Mouse (Mus musculus): ENCODE results near the gene Cdh16. TPM values are rescaled to one million over a fixed set of nuclear protein-coding genes. Genes with fewer than 3 reads are reported as not detected.

Cdh16 gene
- polyA plus RNA-seq, 1 experiment from 2014 or later = 0.18 TPM

DNA sequence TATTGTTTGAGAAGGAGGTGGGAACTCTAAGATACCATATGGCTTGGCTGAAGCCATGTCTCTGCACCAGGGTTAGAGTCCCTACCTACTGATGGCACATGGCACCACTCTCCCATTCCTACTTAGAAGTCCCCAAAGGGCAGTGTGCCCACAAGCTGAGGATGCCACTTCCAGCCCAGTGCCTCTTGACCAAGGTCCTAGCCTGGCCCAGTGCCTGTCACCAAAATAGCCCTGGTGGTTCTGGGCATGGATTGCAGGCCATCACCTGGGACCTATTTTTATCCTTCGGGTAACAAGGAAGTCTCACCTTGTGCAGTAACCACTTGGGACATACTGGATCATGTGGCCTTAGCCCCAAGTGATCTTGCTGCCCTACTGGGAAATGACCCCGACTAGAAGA is 16.3 kb downstream of the Cdh16 start:
- Histone ChIP-seq H3K27ac (ENCODE audit: low read depth, low read length) (no peak overlapping the region), H3K27me3 (replicated peaks; ENCODE audit: control insufficient read depth, insufficient read depth, low read length) (0 out of 2 replicates have a peak, but pooled peaks cover 3% of the 10 kb centered on the region), H3K4me3 (ENCODE audit: low read depth, low read length) (no peak overlapping the region), H3K4me1 (replicated peaks; ENCODE audit: control insufficient read depth, insufficient read depth, low read length) (no peaks in the 10 kb centered on the region), H3K4me2 (no peak overlapping the region), H3K9ac (ENCODE audit: low read depth, low read length) (no peak overlapping the region), H3K9me3 (ENCODE audit: control insufficient read depth, low read length) (no peaks in the 10 kb centered on the region), H3K36me3 (ENCODE audit: control insufficient read depth, insufficient read depth, low read length) (no peaks in the 10 kb centered on the region)
- ATAC-seq (replicated peaks; ENCODE audit: low FRiP score) = no peak
- 66% methylated on average over 2 of the region's 2 CpGs for WGBS
- DNase-seq (ENCODE audit: low spot score) = no peak

DNA sequence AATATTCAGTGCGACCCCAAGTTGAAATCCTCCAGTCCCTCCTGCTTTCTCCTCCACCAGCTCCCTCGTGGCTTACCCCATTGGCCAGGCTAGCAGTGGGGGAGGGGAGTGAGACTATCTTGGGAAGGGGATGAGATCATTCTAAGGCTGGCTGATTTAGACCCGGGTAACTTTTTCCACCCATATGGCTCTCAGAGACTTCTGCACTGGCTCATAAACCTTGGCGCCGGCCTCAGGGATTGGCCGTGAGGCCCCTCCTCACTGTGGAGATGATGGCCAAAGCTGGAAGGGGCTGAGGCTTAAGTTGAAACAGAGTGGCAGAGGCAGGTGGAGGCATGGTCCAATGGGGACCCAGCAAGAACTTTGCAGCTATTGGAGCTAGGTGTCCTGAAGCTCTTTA is 17.9 kb downstream of the Cdh16 start:
- no peak overlapping the region for H3K4me2 ChIP-seq
- no peak overlapping the region for H3K9ac ChIP-seq (ENCODE audit: low read depth, low read length)
- 0 out of 2 replicates have a peak, but pooled peaks cover 3% of the 10 kb centered on the region for H3K27me3 ChIP-seq (replicated peaks; ENCODE audit: control insufficient read depth, insufficient read depth, low read length)
- DNase-seq (ENCODE audit: low spot score) (no peak), ATAC-seq (replicated peaks; ENCODE audit: low FRiP score) (no peak)
- no peaks in the 10 kb centered on the region for H3K9me3 ChIP-seq (ENCODE audit: control insufficient read depth, low read length)
- 34% methylated on average over 6 of the region's 6 CpGs for WGBS
- H3K4me1 ChIP-seq (replicated peaks; ENCODE audit: control insufficient read depth, insufficient read depth, low read length) = peaks cover 6% of the 10 kb centered on the region
- H3K4me3 ChIP-seq (ENCODE audit: low read depth, low read length) = no peak overlapping the region
- no peak overlapping the region for H3K27ac ChIP-seq (ENCODE audit: low read depth, low read length)
- H3K36me3 ChIP-seq (ENCODE audit: control insufficient read depth, insufficient read depth, low read length) = no peaks in the 10 kb centered on the region

DNA sequence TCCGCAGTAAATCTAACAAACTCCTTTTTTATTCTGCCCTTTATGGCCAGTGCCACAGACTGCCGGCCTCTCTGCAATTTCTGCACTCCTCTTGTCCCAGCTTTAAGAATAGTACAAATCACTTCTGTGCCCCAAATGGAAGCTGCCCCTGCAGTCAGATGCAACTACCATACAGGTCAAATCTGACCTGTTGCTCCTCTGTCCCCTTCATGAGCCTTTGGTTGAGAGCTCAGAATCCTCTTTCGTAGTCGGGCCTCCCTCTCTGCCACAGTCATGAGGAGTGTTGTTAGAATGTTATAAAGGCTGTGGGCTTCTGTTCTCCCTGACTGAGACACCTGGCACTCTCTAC is 21.0 kb downstream of the Cdh16 start:
- no peak overlapping the region for H3K4me3 ChIP-seq (ENCODE audit: low read depth, low read length)

DNA sequence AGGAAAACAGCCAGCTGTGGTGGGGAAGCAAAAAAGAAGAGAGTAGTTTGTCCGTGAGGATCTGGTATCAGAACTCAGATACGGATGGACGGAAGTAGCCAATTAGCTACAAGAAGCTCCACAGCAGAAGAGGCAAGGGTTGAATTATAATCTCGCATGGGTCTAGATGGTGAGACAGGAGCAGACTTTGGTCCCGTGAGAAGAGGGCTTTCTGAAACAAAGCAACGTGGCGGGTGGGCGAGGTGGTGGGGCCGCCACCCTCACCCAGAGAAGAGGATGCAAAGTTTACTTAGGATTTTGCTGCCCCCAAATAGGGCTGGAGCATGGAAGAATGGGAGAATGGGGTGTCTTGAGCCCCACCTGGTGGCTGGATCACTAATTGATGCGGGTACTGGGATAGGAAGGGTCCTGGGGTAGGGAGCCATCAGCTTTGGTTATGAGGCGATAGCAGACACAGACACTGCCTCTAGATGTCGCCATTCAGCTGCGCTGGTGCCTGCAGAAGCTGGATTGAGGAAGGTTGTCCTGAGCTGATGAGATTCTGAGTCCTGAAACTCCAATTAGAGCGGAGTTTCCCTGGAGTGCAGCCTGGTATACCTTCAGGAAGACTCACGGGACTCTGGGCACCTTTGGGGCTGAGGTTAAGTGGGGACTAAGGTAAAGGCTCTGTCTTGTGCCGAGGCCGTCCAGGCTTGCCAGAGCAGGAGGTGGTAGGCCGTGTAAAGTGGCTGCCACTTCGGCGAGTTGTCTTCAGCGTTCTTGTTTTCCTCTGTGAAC is 21.5 kb downstream of the Cdh16 start:
- Histone ChIP-seq H3K4me2 (peak overlapping the region; percentile 59), H3K27me3 (replicated peaks; ENCODE audit: control insufficient read depth, insufficient read depth, low read length) (0 out of 2 replicates have a peak, but pooled peaks cover 3% of the 10 kb centered on the region), H3K9ac (ENCODE audit: low read depth, low read length) (no peak overlapping the region), H3K36me3 (ENCODE audit: control insufficient read depth, insufficient read depth, low read length) (no peaks in the 10 kb centered on the region; the same call in 1 of the 2 replicates), H3K4me3 (ENCODE audit: low read depth, low read length) (0 out of 2 replicates have a peak overlapping the region, but pooled peaks have one; percentile 17), H3K9me3 (ENCODE audit: control insufficient read depth, low read length) (no peaks in the 10 kb centered on the region), H3K4me1 (replicated peaks; ENCODE audit: control insufficient read depth, insufficient read depth, low read length) (peaks cover 6% of the 10 kb centered on the region), H3K27ac (ENCODE audit: low read depth, low read length) (no peak overlapping the region)
- DNase-seq (ENCODE audit: low spot score) (peak; percentile 81), ATAC-seq (replicated peaks; ENCODE audit: low FRiP score) (peak; percentile 84)
- 23% methylated on average over 21 of the region's 21 CpGs for WGBS

More for the DNA sequence above, 21.0 kb downstream of the Cdh16 start:
- DNase-seq (ENCODE audit: low spot score) (no peak), ATAC-seq (replicated peaks; ENCODE audit: low FRiP score) (no peak)
- Histone ChIP-seq H3K4me2 (no peak overlapping the region), H3K27me3 (replicated peaks; ENCODE audit: control insufficient read depth, insufficient read depth, low read length) (0 out of 2 replicates have a peak, but pooled peaks cover 3% of the 10 kb centered on the region), H3K36me3 (ENCODE audit: control insufficient read depth, insufficient read depth, low read length) (no peaks in the 10 kb centered on the region; the same call in 1 of the 2 replicates), H3K4me1 (replicated peaks; ENCODE audit: control insufficient read depth, insufficient read depth, low read length) (peaks cover 6% of the 10 kb centered on the region), H3K9me3 (ENCODE audit: control insufficient read depth, low read length) (no peaks in the 10 kb centered on the region), H3K27ac (ENCODE audit: low read depth, low read length) (no peak overlapping the region), H3K9ac (ENCODE audit: low read depth, low read length) (no peak overlapping the region)
- WGBS = 62% methylated on average over 4 of the region's 4 CpGs

DNA sequence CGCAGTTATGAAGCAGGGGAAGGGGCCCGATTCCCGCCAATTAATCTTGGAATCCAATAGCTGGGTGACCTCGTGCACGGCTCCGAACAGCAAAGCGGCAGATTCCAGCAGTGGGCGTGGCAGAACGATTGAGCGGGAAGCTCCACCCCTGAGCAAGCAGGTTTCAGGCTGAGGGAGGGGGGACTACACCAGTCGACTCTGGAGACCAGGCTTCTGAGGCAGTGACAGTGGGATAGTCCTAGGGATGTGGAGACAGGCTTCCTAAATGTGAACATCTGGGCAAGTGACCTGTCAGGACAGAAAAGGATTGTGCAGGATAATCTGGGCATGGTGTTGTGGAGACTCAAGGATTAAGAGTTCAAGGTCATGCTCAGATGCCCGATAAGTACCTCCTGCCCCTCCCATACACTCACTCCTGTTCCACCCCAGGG is 22.2 kb downstream of the Cdh16 start:
- Histone ChIP-seq H3K4me2 (peak overlapping the region; percentile 59), H3K27ac (ENCODE audit: low read depth, low read length) (no peak overlapping the region), H3K9ac (ENCODE audit: low read depth, low read length) (no peak overlapping the region), H3K9me3 (ENCODE audit: control insufficient read depth, low read length) (no peaks in the 10 kb centered on the region), H3K27me3 (replicated peaks; ENCODE audit: control insufficient read depth, insufficient read depth, low read length) (0 out of 2 replicates have a peak, but pooled peaks cover 3% of the 10 kb centered on the region), H3K4me3 (ENCODE audit: low read depth, low read length) (0 out of 2 replicates have a peak overlapping the region, but pooled peaks have one; percentile 17), H3K4me1 (replicated peaks; ENCODE audit: control insufficient read depth, insufficient read depth, low read length) (peaks cover 6% of the 10 kb centered on the region), H3K36me3 (ENCODE audit: control insufficient read depth, insufficient read depth, low read length) (no peaks in the 10 kb centered on the region; the same call in 1 of the 2 replicates)
- DNase-seq (ENCODE audit: low spot score) (no peak), ATAC-seq (replicated peaks; ENCODE audit: low FRiP score) (peak; percentile 27)
- 2% methylated on average over 12 of the region's 12 CpGs for WGBS

DNA sequence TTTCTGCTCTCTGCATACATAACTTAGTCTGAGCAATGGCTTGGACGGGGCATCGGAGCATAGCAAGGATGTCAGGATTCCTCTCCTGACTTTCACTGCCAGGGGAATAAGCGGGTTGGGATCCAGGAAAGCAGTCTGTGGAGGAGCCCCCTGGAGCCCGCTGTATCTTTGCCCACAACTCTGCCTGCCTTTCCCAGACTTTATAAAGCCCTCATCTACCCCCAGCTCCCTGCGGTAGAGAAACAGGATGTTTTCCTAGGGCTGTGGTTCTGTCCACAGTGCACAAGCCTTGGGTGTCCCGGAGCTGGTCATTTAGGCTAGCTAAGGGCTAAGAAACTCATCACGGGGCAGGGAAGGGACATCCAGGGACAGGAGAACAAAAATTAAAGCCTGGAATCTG is 22.8 kb downstream of the Cdh16 start:
- H3K4me2 ChIP-seq = peak overlapping the region; percentile 59
- WGBS = 31% methylated on average over 7 of the region's 7 CpGs
- ATAC-seq (replicated peaks; ENCODE audit: low FRiP score) (no peak), DNase-seq (ENCODE audit: low spot score) (no peak)
- 0 out of 2 replicates have a peak, but pooled peaks cover 3% of the 10 kb centered on the region for H3K27me3 ChIP-seq (replicated peaks; ENCODE audit: control insufficient read depth, insufficient read depth, low read length)
- peaks cover 6% of the 10 kb centered on the region for H3K4me1 ChIP-seq (replicated peaks; ENCODE audit: control insufficient read depth, insufficient read depth, low read length)
- no peaks in the 10 kb centered on the region for H3K9me3 ChIP-seq (ENCODE audit: control insufficient read depth, low read length)
- no peak overlapping the region for H3K27ac ChIP-seq (ENCODE audit: low read depth, low read length)
- H3K4me3 ChIP-seq (ENCODE audit: low read depth, low read length) = no peak overlapping the region
- H3K36me3 ChIP-seq (ENCODE audit: control insufficient read depth, insufficient read depth, low read length) = no peaks in the 10 kb centered on the region; the same call in 1 of the 2 replicates
- no peak overlapping the region for H3K9ac ChIP-seq (ENCODE audit: low read depth, low read length)

DNA sequence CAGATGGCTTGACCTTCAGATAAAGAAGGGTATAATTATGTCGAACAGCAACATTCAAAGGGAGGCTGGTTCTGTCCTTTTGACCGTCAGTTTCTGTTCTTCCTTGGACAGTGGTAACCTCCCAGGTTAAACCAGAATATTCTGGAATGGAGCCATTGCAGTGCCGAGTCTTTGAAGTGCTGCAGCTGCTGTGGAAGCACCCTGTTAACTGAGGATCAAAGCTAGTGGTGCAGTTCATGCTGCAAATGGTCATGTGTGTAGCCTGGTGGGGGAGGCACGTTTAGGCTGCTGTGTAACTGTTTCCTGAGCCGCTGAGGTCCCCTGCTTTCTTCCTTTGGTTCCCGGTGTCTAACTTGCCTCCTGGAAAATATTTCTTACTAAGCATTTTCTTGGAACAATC is 25.7 kb downstream of the Cdh16 start:
- Histone ChIP-seq H3K27ac (ENCODE audit: low read depth, low read length) (no peak overlapping the region), H3K36me3 (ENCODE audit: control insufficient read depth, insufficient read depth, low read length) (peaks cover 13% of the 10 kb centered on the region), H3K4me1 (replicated peaks; ENCODE audit: control insufficient read depth, insufficient read depth, low read length) (peaks cover 11% of the 10 kb centered on the region), H3K4me2 (no peak overlapping the region), H3K9me3 (ENCODE audit: control insufficient read depth, low read length) (no peaks in the 10 kb centered on the region), H3K4me3 (ENCODE audit: low read depth, low read length) (no peak overlapping the region), H3K9ac (ENCODE audit: low read depth, low read length) (no peak overlapping the region), H3K27me3 (replicated peaks; ENCODE audit: control insufficient read depth, insufficient read depth, low read length) (no peaks in the 10 kb centered on the region)
- ATAC-seq (replicated peaks; ENCODE audit: low FRiP score) (no peak), DNase-seq (ENCODE audit: low spot score) (no peak)
- 60% methylated on average over 6 of the region's 6 CpGs for WGBS

DNA sequence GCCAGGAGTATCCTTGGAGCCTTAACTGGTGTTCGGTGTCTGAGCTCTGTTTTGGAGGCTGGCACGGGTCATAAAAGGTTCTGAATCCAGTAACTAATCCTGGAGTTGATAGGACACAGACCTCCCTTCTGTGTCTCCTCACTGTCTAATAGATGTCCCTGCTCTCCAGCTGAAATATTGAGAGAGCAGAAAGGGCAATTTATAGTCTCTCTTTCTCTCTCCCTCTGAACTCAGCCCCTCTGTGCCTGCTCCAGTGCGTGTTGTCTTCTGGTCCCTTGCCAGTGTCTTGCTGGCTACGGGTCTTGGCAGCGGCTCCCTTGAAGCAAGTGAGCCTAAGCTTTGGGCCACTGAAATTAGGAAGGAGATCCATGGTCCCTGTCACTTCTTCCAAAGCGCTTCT is 26.5 kb downstream of the Cdh16 start:
- Histone ChIP-seq H3K9ac (ENCODE audit: low read depth, low read length) (no peak overlapping the region), H3K27me3 (replicated peaks; ENCODE audit: control insufficient read depth, insufficient read depth, low read length) (no peaks in the 10 kb centered on the region), H3K4me2 (no peak overlapping the region), H3K4me1 (replicated peaks; ENCODE audit: control insufficient read depth, insufficient read depth, low read length) (peaks cover 11% of the 10 kb centered on the region), H3K9me3 (ENCODE audit: control insufficient read depth, low read length) (no peaks in the 10 kb centered on the region), H3K4me3 (ENCODE audit: low read depth, low read length) (no peak overlapping the region), H3K27ac (ENCODE audit: low read depth, low read length) (no peak overlapping the region), H3K36me3 (ENCODE audit: control insufficient read depth, insufficient read depth, low read length) (peaks cover 13% of the 10 kb centered on the region)
- DNase-seq (ENCODE audit: low spot score) (no peak), ATAC-seq (replicated peaks; ENCODE audit: low FRiP score) (no peak)
- WGBS = 77% methylated on average over 6 of the region's 6 CpGs

Data from liver, embryonic 11.5 days (tissue).